Mouse (Mus musculus): ENCODE measurements around the gene Fat1.

Fat1 gene

DNA sequence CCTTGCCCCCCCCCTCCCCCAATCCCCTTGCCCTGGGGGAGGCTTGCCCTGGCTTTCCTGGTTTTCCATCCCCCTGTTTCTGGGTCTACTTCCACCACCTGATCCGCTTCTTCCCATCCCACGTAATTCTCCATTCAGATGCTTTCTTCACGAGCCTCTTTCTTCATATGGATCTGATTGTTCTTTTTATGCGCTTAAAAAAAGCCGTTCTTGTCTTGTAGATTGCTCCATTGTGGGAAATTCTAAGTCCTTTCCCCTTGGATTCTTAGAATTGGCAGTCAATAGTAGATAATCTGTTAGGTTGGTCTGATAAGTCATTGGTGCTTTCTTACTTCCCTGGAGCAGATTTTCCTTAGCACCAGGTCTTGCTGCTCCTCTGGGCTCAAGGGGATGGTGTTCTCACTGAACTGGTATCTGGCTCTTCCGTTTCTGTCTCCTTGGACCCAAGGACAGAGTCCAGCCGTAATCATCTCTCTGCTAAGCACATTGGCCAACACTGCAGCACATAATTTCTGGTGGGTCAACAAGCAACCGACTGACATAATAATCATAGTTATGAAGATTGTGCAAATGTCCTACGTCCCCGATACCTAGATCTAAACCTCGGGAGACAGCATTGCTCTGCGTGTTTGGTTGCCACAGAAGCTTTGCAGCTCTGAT, 27.5 kb downstream of the Fat1 start:
- DNase-seq = no peak

DNA sequence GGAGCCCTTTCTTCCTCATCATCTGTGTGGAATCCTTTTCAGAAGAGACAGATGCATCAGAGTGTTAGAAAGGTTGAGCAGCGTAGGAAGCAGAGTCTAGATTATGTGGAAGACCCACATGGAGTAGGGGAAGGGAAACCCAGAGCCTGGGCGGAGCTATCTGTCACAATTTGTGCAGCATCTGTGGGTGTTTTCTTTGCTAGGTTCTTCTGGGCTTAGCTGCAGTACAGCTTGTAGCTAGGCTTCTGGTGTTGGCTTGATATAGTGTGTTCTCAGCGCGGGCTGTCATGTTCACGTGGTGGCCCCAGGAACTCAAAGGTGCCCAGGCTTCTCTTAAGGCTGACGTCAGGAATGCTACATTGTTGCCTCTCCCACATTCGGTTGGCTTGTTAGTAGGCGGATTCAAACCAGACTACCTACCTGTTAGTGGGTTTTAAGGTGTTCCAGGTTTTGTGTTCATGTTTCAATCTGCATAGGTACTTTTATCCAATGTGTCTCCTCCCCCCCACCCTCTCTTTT, 32.3 kb downstream of the Fat1 start:
- no peak for DNase-seq

DNA sequence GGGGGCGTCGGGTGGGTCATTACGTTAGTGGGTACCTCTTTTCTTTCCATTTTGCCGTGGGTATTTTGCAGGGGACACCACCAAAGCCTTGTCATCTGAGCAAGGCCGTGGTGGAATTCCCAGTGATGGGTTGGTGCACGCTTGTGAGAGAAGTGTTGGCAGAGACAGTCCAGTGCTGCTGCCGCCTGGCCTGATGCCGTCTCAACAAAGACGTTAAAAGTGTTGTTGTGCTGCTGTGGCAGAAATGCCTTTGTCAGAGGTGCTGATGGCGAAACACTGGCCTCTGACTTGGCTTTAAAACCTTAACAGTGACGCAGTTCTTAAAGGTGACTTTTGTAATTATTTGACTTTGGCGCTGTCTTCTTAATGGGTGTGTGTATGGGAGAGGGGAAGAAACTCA, 34.8 kb downstream of the Fat1 start:
- peak; percentile 47 for DNase-seq

DNA sequence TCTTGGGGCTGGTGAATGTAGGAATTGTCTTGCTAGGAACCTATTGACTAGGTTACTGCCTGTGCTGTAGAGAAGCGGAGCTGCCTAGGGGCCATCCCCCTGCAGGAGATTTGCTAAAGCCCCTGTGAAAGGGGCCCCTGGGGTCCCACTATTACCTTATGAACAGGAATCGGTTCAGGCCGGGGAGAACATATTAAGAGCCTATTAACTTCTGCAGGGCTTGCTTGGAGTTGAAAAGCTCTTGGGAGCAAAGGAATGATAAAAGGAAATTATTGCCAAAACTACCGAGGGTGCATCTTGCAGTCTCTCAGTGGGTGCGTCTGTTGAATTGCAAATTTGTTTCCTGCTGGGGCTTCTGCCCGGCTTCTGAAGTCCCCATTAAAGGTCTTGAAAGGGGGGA, 36.1 kb downstream of the Fat1 start:
- no peak for DNase-seq

DNA sequence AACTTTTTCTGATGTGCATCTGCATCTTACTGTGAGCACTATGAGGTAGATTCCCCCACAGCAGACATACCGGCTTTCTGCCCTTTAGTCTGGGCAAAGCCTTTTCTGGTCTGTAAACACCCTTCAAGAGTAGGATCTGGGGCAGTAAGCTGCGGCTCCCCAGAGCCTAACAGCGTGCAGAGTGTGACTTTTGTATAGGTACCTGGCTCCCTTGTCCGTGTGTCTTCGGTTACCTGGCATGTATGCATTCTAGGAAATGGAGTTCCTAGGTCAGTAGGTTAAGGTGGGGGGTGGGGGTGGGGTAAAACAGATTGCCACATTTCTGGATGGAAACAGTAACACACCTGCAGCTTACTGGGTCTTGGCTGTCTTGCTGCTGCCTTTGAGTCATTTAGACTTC, 36.7 kb downstream of the Fat1 start:
- DNase-seq = no peak

DNA sequence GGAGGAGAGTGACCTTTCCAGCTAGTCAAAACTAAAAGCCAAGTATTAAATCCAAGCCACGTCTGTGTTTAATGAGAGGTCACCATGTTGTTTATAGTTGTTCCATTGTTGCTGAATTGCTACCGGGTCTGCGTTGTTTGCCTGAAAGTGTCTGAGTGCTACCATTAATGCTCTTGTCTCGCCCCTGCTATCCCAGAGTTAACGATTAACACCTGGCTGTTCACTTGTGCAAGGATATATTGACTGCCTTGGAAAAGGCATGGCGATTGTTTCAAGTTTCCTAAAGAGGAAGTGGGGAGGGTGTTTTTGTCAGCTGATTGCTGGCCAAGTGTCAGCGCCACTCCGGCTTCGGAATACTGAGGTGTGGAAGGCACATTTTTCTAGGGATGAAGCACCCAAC, 39.9 kb downstream of the Fat1 start:
- no peak for DNase-seq

DNA sequence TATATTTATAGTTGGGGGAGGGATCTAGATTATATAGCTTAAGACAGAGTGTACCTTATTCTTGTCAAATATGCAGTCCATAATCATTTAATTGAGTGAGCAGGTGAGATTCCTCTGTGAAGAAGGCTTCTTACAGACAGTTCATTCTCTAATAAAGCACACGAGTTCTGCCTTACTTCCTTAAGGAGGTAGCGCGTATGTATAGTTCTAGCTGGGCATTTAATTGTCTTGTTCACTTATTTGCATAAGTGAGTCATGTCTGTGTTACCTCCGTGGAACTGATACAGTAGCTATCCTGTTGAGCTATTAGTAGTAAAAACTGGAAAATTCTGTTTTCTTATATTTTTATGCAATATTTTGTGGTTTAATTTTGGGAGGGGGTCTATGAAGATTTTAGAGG, 40.4 kb downstream of the Fat1 start:
- no peak for DNase-seq

DNA sequence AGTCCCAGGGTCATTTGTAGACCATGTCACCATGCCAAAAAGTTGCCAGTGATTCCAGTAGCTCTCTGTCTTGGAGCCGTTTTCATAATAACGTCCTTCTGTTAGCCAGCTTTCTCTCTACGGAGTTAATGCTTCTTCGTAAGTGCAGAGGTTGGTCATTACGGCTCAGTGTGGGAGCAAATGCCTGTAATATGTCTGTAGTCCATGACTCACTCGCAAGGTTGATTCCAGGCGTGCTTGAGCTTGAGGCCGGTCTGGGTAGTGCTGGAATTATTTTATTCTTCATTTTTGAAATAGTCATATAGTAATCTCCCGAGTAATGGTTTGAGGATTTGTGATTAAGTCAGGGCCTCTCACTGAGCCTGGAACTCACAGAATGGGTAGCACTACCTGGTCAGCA, 43.4 kb downstream of the Fat1 start:
- no peak for DNase-seq

DNA sequence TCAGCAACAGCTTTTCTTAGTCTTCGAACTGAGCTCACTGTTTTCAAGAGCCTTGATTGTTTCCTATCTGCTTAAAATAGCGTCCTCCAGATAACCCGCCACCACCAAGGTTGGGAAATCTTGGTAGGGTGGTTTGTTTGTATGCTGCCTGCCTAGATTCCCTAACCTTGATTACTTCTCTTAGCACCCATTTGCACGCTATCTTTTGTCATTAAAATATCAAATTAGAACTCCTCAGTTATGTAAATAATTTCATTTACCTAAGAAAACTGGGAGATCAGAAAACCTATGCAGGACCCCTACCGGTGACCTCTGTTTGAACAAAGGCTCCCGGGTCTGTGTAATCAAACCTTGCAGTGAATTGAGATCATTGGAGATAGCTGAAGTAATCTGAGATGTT, 44.0 kb downstream of the Fat1 start:
- no peak for DNase-seq

DNA sequence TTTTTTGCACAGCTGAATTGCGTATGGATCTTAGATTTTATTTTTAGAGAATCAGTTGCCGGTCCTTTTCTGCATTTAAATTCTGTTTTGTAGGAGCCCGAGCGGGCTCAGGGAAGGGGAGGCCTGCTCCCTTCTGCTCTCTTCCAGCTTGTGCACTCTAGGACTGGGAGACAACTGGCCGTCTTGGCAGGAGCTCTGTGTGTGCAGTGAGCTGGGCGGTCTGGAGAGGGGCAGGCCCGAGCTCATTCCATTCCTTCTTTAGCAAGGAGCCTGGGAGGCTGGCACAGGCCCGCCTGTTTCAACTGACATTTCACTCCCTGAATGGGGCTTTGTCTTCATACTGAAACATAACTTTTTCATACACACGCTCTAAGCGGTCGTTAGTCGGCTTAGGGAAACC, 44.8 kb downstream of the Fat1 start:
- DNase-seq = peak; percentile 76

DNA sequence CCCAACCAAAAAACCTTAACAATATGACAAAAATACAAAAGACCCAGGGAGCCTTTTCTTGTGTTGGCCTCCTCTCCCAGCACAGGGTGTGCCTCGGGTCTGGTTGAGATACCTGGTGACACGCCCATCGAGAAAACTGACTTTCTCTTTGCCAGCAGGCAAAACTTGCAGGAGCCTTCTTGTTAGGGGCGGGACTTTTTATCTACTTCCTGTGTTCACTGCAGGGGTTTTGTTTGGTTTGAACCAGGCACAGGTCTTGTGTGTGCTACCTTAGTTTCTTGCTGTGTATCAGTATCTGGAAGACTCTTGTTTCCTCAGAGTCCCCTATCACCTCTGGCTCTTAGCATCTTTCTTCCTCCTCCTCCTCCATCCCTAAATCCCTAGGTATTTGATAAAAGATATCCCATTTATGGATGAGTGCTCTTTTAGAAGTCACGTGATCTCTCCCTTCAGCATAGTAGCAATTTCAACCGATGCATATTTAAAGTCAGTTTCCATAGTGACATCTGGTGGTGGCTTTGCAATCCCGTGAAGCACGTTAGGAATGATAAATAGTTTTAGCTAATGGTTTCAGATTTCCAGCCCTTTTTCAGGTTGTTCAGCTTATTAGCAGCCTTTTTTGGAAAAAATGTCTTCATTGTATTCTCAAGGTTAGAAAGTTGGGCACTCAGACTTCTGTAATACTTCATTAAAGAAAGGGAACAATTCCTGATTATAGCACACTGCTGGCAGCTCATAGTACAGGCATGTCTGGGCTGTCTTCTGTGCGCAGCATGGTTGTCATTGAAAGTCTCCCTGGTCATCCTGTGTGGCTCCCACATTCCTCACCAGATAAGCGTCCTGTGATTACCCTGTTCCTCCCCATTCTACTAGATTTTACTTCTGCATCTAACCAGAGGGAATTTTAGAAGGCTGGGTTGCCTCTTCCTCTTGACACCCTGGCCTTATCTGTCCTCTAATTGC, 50.4 kb downstream of the Fat1 start:
- peak; percentile 69 for DNase-seq

DNA sequence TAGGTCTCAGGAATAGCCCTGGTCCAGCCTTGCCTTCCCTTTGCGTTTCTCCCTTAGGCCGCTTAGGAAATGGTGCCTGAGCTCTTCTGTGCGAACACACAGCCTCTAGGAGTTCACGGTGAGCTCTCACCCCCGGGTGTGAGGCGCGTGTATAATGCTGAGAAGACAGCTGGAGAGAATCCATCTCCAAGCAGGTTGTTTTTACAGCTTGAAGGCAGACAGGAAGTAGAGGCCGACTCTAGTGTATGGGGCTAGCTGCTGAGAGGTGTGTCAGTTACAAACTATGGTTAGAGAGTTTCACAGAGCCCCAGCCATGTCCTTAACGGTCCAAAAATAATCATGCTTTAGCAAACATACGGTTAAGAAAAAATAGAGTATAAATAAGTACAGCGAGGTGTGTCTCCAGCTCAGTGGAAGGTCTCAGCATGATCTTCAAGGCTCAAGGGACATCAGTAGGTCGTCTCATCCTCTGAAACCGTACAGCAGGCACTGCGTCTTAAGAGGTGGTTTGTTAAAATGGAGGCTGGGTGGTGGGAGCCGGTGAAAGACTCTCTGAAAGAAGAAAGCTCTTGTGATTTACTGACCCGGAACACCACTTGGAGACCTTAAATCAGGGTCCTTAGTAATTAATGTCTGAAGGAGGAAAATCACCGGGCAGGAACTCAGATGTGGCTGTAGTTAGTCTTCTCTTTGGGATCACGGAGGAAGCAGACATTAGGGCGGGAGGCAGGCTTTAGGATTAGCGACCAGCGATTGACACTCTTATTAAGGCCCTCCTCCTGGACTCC, 56.6 kb downstream of the Fat1 start:
- no peak for DNase-seq

DNA sequence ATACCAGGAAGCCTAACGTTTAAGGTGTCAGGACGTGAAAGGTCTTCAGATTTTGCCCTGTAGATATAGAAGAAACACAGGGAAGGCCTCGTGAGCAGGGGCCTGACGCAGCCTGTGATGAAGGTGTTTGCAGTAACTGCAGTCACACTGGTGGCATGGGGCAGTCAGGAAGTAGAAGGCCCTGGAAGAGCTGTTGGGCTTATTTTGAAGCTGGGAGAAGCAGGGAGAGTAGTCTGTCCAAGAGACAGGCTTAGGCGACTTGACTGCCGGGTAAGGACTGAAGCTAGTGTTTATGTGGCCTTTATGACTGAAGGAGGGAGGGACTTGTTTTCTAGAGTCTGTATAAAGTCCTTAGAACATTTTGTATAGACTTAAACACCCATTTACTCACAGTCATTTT, 57.4 kb downstream of the Fat1 start:
- no peak for DNase-seq

DNA sequence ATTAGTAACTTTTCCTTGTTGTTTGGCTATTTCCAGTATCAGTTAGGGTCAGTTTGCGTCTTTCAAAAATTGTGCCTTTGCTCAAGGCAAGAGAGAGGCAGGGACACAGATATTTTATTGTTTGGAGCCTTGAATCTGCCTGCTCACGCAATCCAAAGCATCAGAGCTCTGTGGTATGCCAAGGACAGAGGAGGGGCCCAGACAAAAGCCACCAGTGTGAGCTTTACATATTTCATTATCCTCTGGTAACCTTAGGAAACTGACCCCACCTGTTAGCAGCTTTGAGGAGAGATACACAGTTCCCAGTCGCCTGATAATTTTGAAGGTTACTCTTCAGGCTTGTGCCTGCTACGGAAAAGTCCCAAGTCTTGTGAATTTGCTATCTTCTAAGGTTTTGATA, 58.1 kb downstream of the Fat1 start:
- no peak for DNase-seq

DNA sequence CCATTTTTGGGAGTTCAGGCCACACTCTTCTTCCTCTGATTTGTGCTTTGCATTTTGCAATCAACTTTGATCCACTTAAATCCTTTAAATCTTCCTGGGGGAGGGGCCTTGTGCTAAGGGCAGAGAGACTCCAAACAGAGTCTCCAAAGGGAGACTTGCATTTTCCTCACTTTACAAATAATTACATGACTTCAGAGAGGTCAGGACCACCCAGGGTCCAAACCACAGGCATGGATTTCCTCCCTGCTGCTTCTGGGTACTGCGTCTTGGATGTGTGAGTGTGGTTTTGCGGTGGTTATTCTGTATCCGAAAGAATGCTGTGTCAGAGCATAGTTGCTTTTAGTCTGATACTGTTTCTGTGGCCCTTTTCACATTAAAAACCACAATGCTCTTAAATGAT, 61.2 kb downstream of the Fat1 start:
- DNase-seq = no peak

DNA sequence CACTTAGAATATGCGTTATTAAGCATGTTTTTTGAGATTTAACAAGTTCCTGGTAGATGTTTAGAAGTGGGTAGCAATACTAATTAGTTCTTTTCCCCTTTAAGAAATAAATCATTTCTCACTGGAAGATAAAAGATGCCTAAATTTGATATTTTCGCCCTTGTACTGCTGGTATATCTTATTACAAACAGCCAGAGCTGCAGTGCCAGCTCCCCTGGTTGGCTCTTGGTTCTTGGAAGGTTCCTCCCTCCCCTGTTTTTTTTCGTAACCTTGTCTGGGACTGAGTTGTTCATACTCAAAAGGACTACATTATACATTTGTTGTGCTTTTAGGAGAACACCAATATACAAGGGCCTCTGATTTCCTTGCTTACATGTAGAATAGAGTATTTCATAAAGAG, 62.1 kb downstream of the Fat1 start:
- DNase-seq = no peak

DNA sequence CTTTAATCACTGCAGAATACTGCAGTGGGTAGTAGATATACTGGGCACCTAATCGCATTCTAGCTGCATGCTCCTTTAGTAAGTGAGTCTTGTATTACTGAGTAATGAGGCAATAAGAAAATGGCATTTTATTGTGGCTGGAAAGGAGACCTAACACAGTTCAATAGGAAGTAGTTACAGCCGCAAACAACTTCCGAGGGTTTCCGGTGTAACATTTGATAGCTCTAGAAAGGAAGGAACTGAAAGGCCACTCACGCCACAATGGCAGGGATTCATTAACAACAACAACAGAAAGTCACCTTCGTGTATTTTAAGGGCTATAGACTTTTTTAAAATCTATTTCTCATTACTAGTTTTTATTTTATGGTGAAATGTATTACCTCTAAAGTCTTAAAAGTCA, 62.6 kb downstream of the Fat1 start:
- no peak for DNase-seq

DNA sequence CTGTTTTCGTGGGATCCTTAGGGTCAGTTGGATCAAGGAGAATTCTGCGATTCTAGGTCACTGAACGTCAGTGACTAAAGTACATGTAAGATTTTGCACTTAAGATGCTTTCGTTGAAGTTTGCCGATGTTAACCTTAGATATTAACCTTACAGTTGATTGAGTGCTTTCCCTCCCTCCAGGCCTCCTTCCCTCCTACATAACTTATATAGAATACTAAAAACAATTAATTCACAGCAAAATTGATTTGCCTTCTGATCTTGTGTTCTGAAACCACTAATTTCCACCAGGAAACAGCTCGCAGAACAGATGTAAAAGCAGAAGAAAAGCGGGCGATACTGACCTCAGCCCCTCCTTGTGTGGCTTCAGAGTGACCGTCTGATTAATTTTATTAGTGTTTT, 63.0 kb downstream of the Fat1 start:
- no peak for DNase-seq

DNA sequence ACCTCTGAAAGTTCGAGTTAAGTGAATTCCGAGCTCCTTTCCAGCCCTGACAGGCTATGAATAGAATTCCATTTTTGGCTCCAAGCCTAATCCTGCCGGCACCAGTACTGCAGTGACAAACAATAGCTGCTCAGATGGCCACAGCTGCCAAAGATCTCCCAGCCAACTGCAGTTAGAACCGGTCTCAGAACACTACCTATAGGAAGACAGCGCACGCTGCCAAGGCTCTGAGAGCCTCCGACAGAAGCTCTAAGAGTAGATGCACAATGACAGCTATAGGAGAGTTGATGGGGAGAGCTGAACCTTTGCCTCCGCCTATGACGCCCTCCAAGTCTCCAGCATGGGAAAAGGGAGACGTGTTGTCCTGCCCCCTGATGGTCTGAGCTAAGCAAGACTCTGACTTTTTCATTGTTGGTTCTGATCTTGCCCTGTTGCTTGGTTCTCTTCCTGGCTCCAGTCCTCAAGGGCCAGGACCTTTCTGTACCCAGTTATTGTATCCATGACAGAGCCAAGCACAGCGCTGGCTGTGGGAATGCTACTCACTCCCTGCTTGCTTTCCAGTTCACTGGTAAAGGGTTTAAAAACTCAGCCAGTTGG, 63.5 kb downstream of the Fat1 start:
- DNase-seq = peak; percentile 72

DNA sequence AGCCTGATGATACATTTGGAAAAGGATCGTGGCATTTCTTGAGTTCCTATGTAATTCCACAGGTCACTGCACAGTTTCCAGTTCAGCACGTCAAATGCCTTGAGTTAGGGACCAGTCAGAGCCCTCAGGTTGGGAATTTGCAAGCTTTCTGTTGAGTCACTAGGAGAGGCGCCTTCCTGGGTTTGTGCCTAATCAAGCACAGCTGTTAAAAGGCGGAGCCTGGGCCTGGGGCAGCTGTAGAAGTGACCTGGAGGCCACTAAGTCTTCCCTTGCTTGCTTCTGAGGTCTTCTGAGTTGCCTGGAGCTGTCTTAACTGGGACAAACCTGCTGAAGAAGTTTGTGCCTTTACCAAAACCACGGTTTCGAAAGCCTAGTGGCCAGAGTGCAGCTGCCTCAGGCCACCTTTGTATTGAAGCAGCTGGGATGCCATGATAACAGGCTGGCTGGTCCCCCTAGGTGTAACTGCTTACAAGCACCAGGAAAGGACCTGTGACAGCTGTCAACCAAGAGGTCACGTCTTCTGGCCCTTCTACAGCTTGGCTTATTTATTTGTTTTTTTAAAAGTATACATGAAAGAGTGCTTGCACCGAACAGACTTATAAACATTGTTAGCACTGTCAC, 66.4 kb downstream of the Fat1 start:
- DNase-seq = peak; percentile 59

DNA sequence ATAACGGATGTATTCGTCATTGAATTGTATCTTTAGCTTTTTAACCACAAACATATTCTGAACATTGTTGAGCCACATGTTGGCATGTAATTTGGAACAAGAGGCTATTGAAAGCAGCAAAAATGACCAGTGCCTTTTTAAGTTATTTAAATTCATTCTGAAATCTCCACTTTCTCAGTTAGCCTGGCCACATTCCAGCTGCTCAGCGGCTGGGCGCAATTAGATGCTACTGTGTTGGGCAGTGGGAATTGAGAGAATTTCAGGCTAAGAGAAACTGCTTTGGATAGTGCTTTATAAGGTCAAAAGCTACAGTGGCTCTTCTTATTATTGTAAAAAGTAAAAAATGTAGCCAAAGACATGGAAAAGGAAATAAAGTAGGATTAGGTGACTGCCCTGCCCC, 67.4 kb downstream of the Fat1 start:
- no peak for DNase-seq

DNA sequence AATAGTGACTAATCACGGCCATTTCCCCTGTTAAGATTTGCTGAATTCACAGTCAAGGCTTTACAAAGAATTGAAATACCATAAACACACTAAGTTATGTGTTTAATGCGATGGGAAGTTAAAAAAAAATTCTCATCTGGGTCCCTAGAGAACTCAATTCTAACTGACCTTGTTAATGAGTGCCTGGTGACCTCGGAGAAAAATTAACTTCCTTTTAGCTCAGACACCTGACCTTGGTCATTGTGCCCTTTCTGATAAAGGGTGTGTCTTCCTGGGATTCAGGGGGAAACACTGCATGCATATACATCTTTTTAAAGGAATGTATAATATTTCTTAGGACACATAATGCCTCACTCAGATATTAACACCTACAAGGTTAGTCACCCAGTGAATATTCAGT, 68.8 kb downstream of the Fat1 start:
- DNase-seq = no peak

DNA sequence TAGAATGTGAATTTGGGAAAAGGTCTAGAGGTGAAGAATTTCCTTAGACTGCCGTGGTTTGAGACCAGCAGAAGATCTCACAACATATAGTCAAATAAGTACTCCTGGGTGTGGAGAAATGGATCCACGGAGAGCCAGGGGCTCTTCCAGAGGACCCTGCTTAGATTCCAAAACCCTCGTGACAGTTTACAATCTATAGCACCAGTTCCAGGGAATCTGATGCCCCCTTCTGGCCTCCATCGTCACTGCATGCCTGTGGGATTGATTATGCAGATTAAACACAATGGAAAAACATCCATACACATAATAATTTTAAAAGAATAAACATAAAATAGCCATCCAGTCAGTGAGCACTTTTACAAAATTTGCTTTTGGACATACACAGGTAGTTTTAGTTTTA, 75.4 kb downstream of the Fat1 start:
- DNase-seq = peak; percentile 79
